Mouse (Mus musculus): ENCODE results near the gene Atg7.

The Atg7 gene

GRCm38 (mm10) chr6:114687035-114687434 is 44.1 kb downstream of the Atg7 start:
- no peak for DNase-seq

DNA sequence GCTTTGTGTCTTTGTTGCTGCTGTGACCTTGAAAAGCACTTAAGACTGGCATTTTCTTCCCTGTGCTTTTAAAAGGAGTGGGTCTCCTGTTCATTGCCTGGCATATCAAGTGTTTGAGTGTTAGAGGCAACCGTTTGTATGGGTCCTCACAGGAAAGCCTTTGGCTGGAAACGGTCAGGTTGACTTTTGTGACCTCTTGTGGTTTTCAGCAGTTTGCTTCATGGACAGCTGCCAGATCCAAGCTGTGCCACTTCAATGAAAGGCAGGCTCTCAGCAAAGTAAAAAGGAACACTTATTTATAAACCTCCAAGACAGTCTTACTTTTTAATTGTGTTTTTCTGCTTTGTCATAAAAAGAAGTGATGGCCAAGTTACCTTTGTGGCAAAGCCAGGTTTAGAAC is 47.8 kb downstream of the Atg7 start:
- peak; percentile 47 to 50 for DNase-seq

- no peak for DNase-seq
These were observed 48.6 kb downstream of the Atg7 start for GRCm38 (mm10) chr6:114691530-114691929.

DNA sequence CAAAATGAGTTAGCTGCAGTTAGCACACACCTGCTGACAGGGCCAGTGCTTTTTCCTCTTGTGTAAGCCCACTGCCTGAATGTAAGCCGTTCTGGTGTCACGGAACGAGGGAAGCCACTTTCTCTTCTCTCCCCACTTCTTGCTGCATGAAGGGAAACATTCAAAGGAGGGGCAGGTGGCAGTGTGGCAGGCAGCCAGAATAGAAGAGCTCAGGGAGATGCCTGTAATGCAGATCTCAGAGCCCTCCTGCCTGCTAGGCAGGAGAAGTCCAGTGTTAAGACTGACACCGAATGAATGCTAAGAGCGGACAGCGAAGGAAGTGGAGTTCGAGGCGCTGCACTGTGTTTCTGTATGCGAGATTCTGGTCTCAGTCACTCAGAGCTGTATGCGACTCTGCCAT is 49.8 kb downstream of the Atg7 start:
- DNase-seq, result no peak

DNA sequence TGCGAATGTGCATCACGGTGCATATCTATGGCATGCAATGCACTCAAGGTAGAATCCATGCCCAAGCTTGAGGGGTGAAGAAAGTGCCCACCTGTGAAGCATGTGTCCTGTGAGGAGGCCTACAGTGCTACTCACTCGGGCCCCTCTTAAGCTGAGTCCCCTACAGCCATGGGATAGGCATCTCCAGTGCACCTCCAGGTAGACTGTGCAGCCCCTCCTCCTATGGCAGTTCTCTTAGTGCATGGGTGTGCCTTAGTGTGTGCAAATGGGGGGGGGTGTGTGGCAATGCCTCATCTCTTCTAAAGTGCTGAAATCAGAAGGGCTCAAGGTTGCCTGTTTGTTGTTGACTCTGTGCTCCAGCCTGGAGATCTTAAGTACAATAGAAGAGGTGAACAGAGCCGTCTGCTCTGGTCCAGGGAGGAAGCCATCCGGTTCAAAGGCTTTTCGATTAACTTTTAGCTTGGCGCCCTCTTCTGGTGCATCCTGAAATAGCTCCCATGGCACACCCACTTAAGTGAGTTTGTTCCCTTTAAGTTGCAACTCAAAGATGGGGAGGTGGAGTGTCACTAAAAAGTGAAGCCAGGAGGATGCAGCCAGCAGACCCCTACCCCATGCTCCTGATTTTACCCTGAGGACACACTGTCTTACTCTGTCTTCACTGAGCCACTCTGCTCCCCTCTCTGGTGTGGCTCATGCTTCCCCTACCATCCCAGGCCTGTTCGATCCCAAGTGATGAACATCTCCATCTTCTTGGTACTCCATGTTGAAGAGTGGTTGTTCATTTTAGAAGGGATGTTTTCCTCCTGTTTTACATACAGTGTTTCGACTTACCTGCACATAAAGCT is 55.0 kb downstream of the Atg7 start:
- DNase-seq, result peak; percentile 63 to 84

GRCm38 (mm10) chr6:114698578-114698977 is 55.7 kb downstream of the Atg7 start:
- no peak for DNase-seq

DNA sequence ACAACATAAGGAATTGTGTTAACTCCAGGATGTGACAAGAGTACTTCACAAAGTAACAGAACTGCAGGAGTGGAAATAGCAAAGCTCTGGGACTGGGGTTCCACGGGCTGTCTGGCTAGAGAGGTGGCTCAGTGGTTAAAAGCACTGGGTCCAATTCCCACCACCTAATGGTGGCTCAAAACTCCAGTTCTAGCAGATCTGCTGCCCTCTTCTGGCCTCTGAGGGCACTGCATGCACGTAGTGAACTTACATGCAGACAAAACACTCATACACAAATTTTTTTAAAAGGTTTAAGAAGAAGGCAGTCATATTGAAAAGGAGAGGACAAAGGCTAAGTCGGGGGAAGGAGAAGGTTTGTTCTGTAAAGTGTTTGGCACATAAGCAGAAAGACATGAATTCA is 57.8 kb downstream of the Atg7 start:
- peak in 1 of 2 experiments; percentile 23 for DNase-seq

DNA sequence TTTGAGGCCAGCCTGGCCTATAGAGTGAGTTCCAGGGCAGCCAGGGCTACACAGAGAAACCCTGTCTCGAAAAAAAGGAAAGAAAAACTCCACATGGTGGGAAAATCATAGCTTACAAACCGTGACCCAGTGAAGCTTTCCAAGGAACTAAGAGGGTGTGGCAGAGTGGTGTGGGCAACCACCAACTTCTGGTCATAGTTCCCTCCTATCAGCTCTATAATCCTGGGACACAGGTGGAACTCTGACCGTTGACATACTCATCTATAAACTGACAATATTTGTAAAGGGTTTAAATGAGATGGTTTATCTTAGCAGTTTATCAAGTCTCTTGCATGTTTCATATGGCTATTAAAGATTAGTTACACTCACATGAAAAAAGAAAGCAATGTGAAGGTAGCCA is 64.1 kb downstream of the Atg7 start:
- no peak for DNase-seq

GRCm38 (mm10) chr6:114712242-114713050 is 69.5 kb downstream of the Atg7 start:
- DNase-seq, result no peak

GRCm38 (mm10) chr6:114713538-114713937 is 70.6 kb downstream of the Atg7 start:
- no peak for DNase-seq

DNA sequence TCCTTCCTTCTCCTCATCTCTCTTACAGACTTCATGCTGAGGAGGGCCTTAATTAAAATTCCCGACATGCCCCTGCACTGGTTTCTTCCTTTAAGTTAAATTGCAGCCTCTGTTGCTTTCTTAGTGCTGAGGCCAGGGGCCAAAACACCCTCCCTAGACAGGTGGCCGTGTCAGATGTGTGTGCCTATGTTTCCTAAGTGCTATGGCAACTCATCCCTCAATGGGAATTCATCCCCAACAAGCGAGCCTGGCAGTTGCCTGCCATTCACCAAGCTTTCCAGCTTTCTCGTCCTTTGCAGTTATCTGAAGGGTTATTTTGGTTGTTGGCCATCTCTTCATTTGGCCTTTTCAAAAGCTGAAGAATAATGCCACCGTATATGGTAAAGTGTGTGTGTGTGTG is 71.8 kb downstream of the Atg7 start:
- no peak for DNase-seq

DNA sequence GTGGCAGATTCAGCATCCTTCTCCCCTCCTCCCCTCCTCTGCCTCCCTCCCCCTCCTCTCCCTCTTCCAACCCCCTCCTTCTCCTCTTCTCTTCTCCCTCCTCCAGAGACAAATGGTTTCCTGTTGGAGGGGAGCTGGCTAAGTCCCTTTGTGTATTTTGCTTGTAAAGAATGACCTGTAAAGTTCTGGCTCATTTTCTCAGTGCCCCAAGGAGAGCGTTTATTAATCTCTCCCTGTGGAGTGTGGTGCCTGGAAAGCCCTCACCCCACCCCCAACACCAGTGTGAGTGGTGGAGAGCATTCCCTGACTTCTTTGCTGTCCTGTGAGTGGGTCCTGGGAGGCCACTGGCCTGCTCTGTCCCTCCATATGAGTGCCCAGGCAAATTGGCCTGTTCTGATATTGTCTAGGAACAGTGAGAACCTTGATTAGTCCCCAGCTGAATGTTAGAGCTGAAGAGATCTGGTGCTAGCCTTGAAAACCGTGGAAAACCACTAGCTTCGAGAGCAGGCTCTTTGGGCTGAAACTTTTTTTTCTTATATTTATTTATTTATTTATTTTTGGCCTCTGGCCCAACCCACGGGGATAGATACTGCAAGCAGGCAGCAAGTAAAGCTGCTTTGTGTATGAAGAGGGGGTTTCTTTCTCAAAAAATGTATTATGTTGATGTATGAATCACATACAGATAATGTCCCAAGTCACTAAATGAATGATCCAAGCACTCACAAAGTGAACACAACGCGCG is 72.6 kb downstream of the Atg7 start:
- DNase-seq, result no peak

DNA sequence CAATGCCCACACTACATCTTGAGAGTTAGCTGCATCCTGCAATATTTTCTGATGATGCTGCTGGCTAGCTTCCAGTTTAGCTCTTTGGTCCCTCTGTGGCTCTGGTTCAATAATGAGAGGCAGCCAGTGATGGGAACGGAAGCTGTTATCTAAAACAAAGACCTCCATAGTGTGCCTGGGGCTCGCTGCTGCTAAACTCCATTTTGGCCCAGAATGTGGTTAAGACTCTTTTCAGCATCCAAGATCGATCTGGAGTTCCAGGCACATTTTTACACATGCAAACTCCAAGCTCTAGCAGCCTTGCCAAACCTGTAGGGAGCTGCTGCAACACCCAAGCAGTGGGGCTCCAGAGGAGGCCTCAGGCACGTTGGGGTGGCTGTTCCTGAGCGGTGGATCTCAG is 76.2 kb downstream of the Atg7 start:
- no peak for DNase-seq

- no peak for DNase-seq
These were observed 76.8 kb downstream of the Atg7 start for GRCm38 (mm10) chr6:114719665-114720064.

DNA sequence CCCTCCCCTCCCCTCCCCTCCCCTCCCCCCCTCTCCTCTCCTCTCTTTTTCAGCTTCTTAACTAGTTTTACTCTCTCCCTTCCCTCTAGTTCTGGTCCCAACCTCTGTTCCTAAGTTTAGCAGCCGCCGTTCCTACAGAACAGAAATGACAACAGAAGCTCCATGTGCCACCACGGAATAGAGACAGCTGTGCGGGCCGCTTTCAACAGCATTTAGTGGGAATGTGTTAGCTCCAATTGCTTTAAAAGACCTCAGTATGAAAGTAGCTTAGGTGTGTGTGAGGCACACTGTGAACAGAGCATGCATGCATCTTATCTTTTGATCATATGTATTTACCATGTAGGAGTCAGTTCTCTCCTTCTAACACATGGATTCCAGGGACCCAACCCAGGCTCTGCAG is 79.1 kb downstream of the Atg7 start:
- DNase-seq, result no peak

GRCm38 (mm10) chr6:114723925-114724324 is 81.0 kb downstream of the Atg7 start:
- DNase-seq, result peak in 1 of 2 experiments; percentile 52

GRCm38 (mm10) chr6:114724351-114724750 is 81.5 kb downstream of the Atg7 start:
- no peak for DNase-seq

- DNase-seq, result no peak
These were observed 82.3 kb downstream of the Atg7 start for GRCm38 (mm10) chr6:114725147-114725575.

GRCm38 (mm10) chr6:114726681-114727080 is 83.8 kb downstream of the Atg7 start:
- no peak for DNase-seq

DNA sequence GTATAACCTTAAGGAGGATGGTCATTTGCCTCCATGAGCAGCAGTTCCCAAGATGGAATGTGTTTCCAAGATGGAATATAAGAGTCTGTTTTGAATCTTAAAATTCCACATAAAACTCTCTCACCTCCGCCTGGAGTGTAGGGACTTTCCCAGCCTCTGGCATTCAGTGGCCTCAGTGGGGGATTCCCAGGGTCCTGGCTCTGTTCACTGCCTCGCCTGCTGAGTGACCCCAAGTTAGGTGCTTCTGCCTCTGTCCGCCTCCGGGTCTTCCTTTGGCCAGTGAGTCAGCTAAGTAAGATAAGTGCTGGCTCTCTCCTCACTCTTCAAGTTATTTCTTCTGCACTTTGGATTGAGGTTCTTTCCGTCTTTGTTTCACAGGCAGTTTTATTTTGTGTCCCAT is 90.3 kb downstream of the Atg7 start:
- no peak for DNase-seq

DNA sequence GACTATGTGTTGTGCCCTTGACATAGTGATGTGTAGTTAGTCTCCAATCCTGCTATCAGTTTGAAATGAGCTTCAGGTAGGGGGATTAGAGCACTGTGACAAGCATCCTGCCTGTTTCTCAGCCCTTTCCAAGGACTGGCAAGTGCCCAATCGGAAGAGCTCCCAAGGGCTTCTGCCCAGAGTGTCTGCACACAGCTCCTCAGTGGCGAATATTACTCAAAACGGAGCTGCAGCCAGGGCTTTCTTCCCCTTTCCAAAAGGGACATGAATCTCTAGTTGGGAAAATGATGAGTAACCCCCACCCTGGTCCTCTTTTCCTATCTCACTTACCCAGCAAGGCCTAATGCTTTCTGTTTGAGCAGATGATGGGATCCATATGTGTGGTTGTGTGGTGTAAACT is 90.8 kb downstream of the Atg7 start:
- DNase-seq, result no peak

DNA sequence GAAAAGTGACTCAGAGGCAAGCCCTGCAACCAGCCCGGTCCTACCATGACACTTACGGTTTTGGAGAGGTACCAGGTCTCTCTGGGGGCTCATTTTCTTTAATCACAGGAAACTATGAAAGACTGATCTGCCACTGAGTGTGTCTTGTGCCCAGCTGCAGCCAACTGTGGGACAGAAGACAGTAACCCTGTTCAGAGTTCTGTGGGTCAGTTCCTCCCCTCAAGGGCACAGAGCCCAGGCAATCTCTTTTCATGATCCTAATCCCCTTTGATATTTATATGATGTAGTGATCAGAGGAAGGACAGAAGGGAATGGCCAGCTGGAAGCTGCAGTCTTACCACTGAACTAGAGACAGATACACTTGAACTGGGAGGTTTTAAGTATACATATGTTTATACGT is 92.2 kb downstream of the Atg7 start:
- no peak for DNase-seq

GRCm38 (mm10) chr6:114736355-114736754 is 93.5 kb downstream of the Atg7 start:
- DNase-seq, result peak in 1 of 2 experiments; percentile 40

Data from kidney, postnatal 25 days (tissue).